Mouse (Mus musculus) MEL (cell line): ENCODE data around the gene Tmem59l. TPM values are rescaled to one million over a fixed set of nuclear protein-coding genes. Genes with fewer than 3 reads are reported as not detected.

Experiments
- DNase-seq: peaks from one replicate; pipeline ENCODE4 v3.0.0; 2011; ENCODE audit warnings: low read depth, low spot score
- H3K27ac ChIP-seq: 2 replicates; pipeline ENCODE4 v1.5.1; 2012; ENCODE audit warnings: low read depth, mild to moderate bottlenecking, control low read depth, low read length, moderate library complexity; ENCODE audit not compliant: control insufficient read depth
- H3K27me3 ChIP-seq, 2 experiments: fragments of 150-350 bp in 1 of 2; sonication (generic) in 1 of 2; 2 replicates each; pipeline ENCODE4 v1.6.1; 2012; ENCODE audit warnings: low read length in 2 of 2, mild to moderate bottlenecking in 2 of 2, improper control_type of control experiment in 1 of 2, moderate library complexity in 1 of 2; ENCODE audit not compliant: insufficient read depth in 2 of 2, control insufficient read depth in 1 of 2
- H3K36me3 ChIP-seq, 2 experiments: 2 replicates each; pipeline ENCODE4 v1.6.1; 2012 to 2014; ENCODE audit warnings: low read length in 2 of 2, improper control_type of control experiment in 1 of 2, inconsistent platforms in 1 of 2, mild to moderate bottlenecking in 1 of 2; ENCODE audit not compliant: insufficient read depth in 2 of 2, control insufficient read depth in 1 of 2
- H3K4me1 ChIP-seq, 2 experiments: fragments of 150-350 bp in 1 of 2; sonication (generic) in 1 of 2; 2 replicates each; pipeline ENCODE4 v1.6.1; 2012; ENCODE audit warnings: low read length in 2 of 2, improper control_type of control experiment in 1 of 2, mild to moderate bottlenecking in 1 of 2; ENCODE audit not compliant: insufficient read depth in 2 of 2, control insufficient read depth in 1 of 2
- H3K4me3 ChIP-seq, 2 experiments: fragments of 150-350 bp in 1 of 2; sonication (generic) in 1 of 2; 2 replicates each; pipeline ENCODE4 v1.5.1; 2012; ENCODE audit warnings: low read depth in 2 of 2, low read length in 2 of 2, mild to moderate bottlenecking in 2 of 2, moderate library complexity in 2 of 2, control low read depth in 1 of 2, improper control_type of control experiment in 1 of 2; ENCODE audit not compliant: control insufficient read depth in 1 of 2, insufficient read depth in 1 of 2
- H3K79me2 ChIP-seq: 2 replicates; pipeline ENCODE4 v1.6.1; 2012; ENCODE audit warnings: mild to moderate bottlenecking, low read length, moderate library complexity; ENCODE audit not compliant: control insufficient read depth, poor library complexity, insufficient read depth
- H3K9ac ChIP-seq: 2 replicates; pipeline ENCODE4 v1.6.1; 2012; ENCODE audit warnings: low read depth, mild to moderate bottlenecking, control low read depth, low read length, moderate library complexity; ENCODE audit not compliant: control insufficient read depth, poor library complexity, severe bottlenecking
- H3K9me3 ChIP-seq: fragments of 150-350 bp; sonication (generic); replicated peaks from 2 replicates; pipeline ENCODE4 v1.6.1; 2012; ENCODE audit warnings: mild to moderate bottlenecking, low read length, improper control_type of control experiment, moderate library complexity; ENCODE audit not compliant: insufficient read depth
- BHLHE40 ChIP-seq: IDR thresholded peaks from 2 replicates; pipeline ENCODE4 v1.6.1; 2012; ENCODE audit warnings: low read depth, mild to moderate bottlenecking, inconsistent platforms, low read length, improper control_type of control experiment, borderline replicate concordance
- CHD2 ChIP-seq: IDR thresholded peaks from 2 replicates; pipeline ENCODE4 v1.6.1; 2011; ENCODE audit warnings: low read length, improper control_type of control experiment
- ELF1 ChIP-seq: IDR thresholded peaks from 2 replicates; pipeline ENCODE4 v1.6.1; 2014; ENCODE audit warnings: low read depth, mild to moderate bottlenecking, inconsistent platforms, low read length, improper control_type of control experiment, moderate library complexity
- ETS1 ChIP-seq: IDR thresholded peaks from 2 replicates; pipeline ENCODE4 v1.6.1; 2012; ENCODE audit warnings: low read depth, mild to moderate bottlenecking, inconsistent platforms, low read length, improper control_type of control experiment, moderate library complexity
- GABPA ChIP-seq: IDR thresholded peaks from 2 replicates; pipeline ENCODE4 v1.6.1; 2012; ENCODE audit warnings: low read depth, mild to moderate bottlenecking, inconsistent platforms, low read length, improper control_type of control experiment, moderate library complexity
- GATA1 ChIP-seq: IDR thresholded peaks from 2 replicates; pipeline ENCODE4 v1.6.1; 2011; ENCODE audit warnings: low read depth, low read length, improper control_type of control experiment
- JUND ChIP-seq: IDR thresholded peaks from 2 replicates; pipeline ENCODE4 v1.6.1; 2011; ENCODE audit warnings: low read depth, mild to moderate bottlenecking, improper control_type of control experiment, low read length
- KAT2A ChIP-seq: conservative IDR thresholded peaks from 2 replicates; pipeline ENCODE4 v1.6.1; 2012; ENCODE audit warnings: low read depth, low read length, improper control_type of control experiment, inconsistent platforms
- MAX ChIP-seq: IDR thresholded peaks from 2 replicates; pipeline ENCODE4 v1.6.1; 2011; ENCODE audit warnings: low read length, improper control_type of control experiment
- MAZ ChIP-seq: IDR thresholded peaks from 2 replicates; pipeline ENCODE4 v1.6.1; 2012; ENCODE audit warnings: low read depth, mild to moderate bottlenecking, inconsistent platforms, low read length, improper control_type of control experiment
- MYC ChIP-seq: IDR thresholded peaks from 2 replicates; pipeline ENCODE4 v1.6.1; 2011; ENCODE audit warnings: low read depth, mild to moderate bottlenecking, low read length, improper control_type of control experiment, moderate library complexity
- NELFE ChIP-seq: IDR thresholded peaks from 2 replicates; pipeline ENCODE4 v1.6.1; 2011; ENCODE audit warnings: low read depth, low read length, improper control_type of control experiment
- POLR2A ChIP-seq, 2 experiments: IDR thresholded peaks; 2 replicates each; pipeline ENCODE4 v1.6.1; 2011 to 2012; ENCODE audit warnings: low read length in 2 of 2, mild to moderate bottlenecking in 2 of 2, control low read depth in 1 of 2, improper control_type of control experiment in 1 of 2, low read depth in 1 of 2, moderate library complexity in 1 of 2; ENCODE audit not compliant: control insufficient read depth in 1 of 2, insufficient read depth in 1 of 2, poor library complexity in 1 of 2
- RAD21 ChIP-seq: IDR thresholded peaks from 2 replicates; pipeline ENCODE4 v1.6.1; 2011; ENCODE audit warnings: mild to moderate bottlenecking, low read depth, low read length, improper control_type of control experiment
- RCOR1 ChIP-seq: IDR thresholded peaks from 2 replicates; pipeline ENCODE4 v1.6.1; 2012; ENCODE audit warnings: low read depth, mild to moderate bottlenecking, inconsistent platforms, low read length, improper control_type of control experiment
- SMC3 ChIP-seq: IDR thresholded peaks from 2 replicates; pipeline ENCODE4 v1.6.1; 2011; ENCODE audit warnings: low read depth, low read length, improper control_type of control experiment
- TAL1 ChIP-seq: IDR thresholded peaks from 2 replicates; pipeline ENCODE4 v1.6.1; 2012; ENCODE audit warnings: mild to moderate bottlenecking, inconsistent platforms, low read length, moderate library complexity, mixed read lengths
- TBP ChIP-seq: IDR thresholded peaks from 2 replicates; pipeline ENCODE4 v1.8.0; 2011; ENCODE audit warnings: low read depth, low read length, improper control_type of control experiment
- UBTF ChIP-seq: IDR thresholded peaks from 2 replicates; pipeline ENCODE4 v1.6.1; 2012; ENCODE audit warnings: low read depth, mild to moderate bottlenecking, inconsistent platforms, low read length, improper control_type of control experiment, moderate library complexity, borderline replicate concordance; ENCODE audit not compliant: insufficient read depth
- USF2 ChIP-seq, 2 experiments: IDR thresholded peaks; 2 replicates each; pipeline ENCODE4 v1.6.1; 2011 to 2012; ENCODE audit warnings: improper control_type of control experiment in 2 of 2, low read length in 2 of 2, borderline replicate concordance in 1 of 2, inconsistent platforms in 1 of 2, low read depth in 1 of 2, mild to moderate bottlenecking in 1 of 2; ENCODE audit not compliant: insufficient read depth in 1 of 2
- ZC3H11A ChIP-seq: IDR thresholded peaks from 2 replicates; pipeline ENCODE4 v1.6.1; 2012; ENCODE audit warnings: low read depth, mild to moderate bottlenecking, inconsistent platforms, low read length, improper control_type of control experiment
- ZKSCAN1 ChIP-seq: IDR thresholded peaks from 2 replicates; pipeline ENCODE4 v1.6.1; 2012; ENCODE audit warnings: low read depth, mild to moderate bottlenecking, inconsistent platforms, low read length, improper control_type of control experiment, moderate library complexity
- ZMIZ1 ChIP-seq: IDR thresholded peaks from 2 replicates; pipeline ENCODE4 v1.6.1; 2012; ENCODE audit warnings: low read depth, mild to moderate bottlenecking, inconsistent platforms, low read length, improper control_type of control experiment, moderate library complexity
- polyA plus RNA-seq, 2 experiments: library from polyadenylated mRNA; stranded (reverse) in 1 of 2; unstranded in 1 of 2; fragments of >175 nt in 1 of 2; fragments of >200 nt in 1 of 2; gene quantifications; 2 replicates each; pipeline versions ENCODE4 v1.2.1 to v1.2.4; 2012; ENCODE audit warnings: low replicate concordance in 2 of 2, low read depth in 1 of 2; ENCODE audit not compliant: insufficient read length in 2 of 2, insufficient read depth in 1 of 2, missing spikeins in 1 of 2
- total RNA-seq: library from RNA; depleted of rRNA; stranded (reverse); fragments of 300-350 nt; gene quantifications from 2 replicates; pipeline ENCODE4 v1.2.3, GENCODE M21; 2012

Gene Tmem59l
- total and polyA plus RNA-seq, 3 experiments = not detected

- H3K27me3 ChIP-seq = no peaks in the 10 kb centered on the region
- H3K36me3 ChIP-seq = no peaks in the 10 kb centered on the region
- H3K9ac ChIP-seq = no peak overlapping the region
- no peak overlapping the region for H3K27ac ChIP-seq
- no peaks in the 10 kb centered on the region for H3K9me3 ChIP-seq
- TF ChIP-seq SMC3 (no peak), ZC3H11A (no peak), MYC (no peak), GATA1 (no peak), NELFE (no peak), BHLHE40 (no peak), CHD2 (no peak), KAT2A (no peak), ZKSCAN1 (no peak), MAX (no peak), GABPA (no peak), ELF1 (no peak), JUND (no peak)
- no peak overlapping the region for H3K4me3 ChIP-seq
- no peaks in the 10 kb centered on the region for H3K79me2 ChIP-seq
- H3K4me1 ChIP-seq = no peaks in the 10 kb centered on the region
- no peak for DNase-seq
These were observed 3.8 kb upstream of the Tmem59l start for GRCm38 (mm10) chr8:70490880-70491495.

GRCm38 (mm10) chr8:70490061-70490879, 3.1 kb upstream of the Tmem59l start:
- no peak for TF ChIP-seq ZMIZ1
- TF ChIP-seq POLR2A (IDR thresholded peaks at IDR 0.05; ENCODE audit: control insufficient read depth in 1 of 2, insufficient read depth in 1 of 2, low read depth in 1 of 2, low read length in 2 of 2, poor library complexity in 1 of 2) = no peak
- no peak for TF ChIP-seq ZC3H11A
- TF ChIP-seq USF2 (IDR thresholded peaks at IDR 0.05; ENCODE audit: borderline replicate concordance in 1 of 2, insufficient read depth in 1 of 2, low read depth in 1 of 2, low read length in 2 of 2) = no peak
- no peak for TF ChIP-seq UBTF
- TF ChIP-seq TAL1 = no peak
- no peak for TF ChIP-seq MAZ
- TF ChIP-seq CHD2 = no peak
- TF ChIP-seq RAD21 = no peak
- TF ChIP-seq ETS1 = no peak
- no peak for TF ChIP-seq NELFE
- TF ChIP-seq ZKSCAN1 = no peak
- TF ChIP-seq KAT2A = no peak
- no peak for TF ChIP-seq RCOR1
- TF ChIP-seq TBP = no peak
- DNase-seq = no peak

More at GRCm38 (mm10) chr8:70490061-70490879, 3.1 kb upstream of the Tmem59l start:
- H3K79me2 ChIP-seq = no peaks in the 10 kb centered on the region
- H3K4me3 ChIP-seq = no peak overlapping the region
- H3K36me3 ChIP-seq = no peaks in the 10 kb centered on the region
- no peaks in the 10 kb centered on the region; a peak in 1 of 4 replicates for H3K27me3 ChIP-seq
- H3K9me3 ChIP-seq = no peaks in the 10 kb centered on the region
- no peak overlapping the region for H3K27ac ChIP-seq
- no peaks in the 10 kb centered on the region for H3K4me1 ChIP-seq
- no peak overlapping the region for H3K9ac ChIP-seq
